Mouse (Mus musculus) adrenal gland, postnatal 14 days (tissue): ENCODE data around the gene Nanp. TPM values are rescaled to one million over a fixed set of nuclear protein-coding genes. Genes with fewer than 3 reads are reported as not detected.

Experiments used
- DNase-seq: peaks from one replicate; pipeline ENCODE4 v3.0.0; 2021; ENCODE audit warnings: mixed read lengths
- long read RNA-seq, 2 experiments: library from polyadenylated mRNA; stranded (forward); transcript quantifications; one replicate each; pipeline ENCODE4 v2.0.0; 2021
- total RNA-seq: library from RNA; stranded (reverse); gene quantifications from 2 replicates; pipeline ENCODE4 v1.2.3, GENCODE M21; 2021

Gene Nanp
- total RNA-seq: 10.8 and 13.4 TPM in 2 replicates
- long read RNA-seq, experiment 1, transcript Nanp-201 (2 exons, 1,394 nt): major isoform, 24 of 24 reads
- long read RNA-seq, experiment 1, partial matches to known transcripts: 0 of 24 reads
- long read RNA-seq, experiment 1, other reads (novel, unspliced or antisense): 0 of 24 reads
- long read RNA-seq, experiment 2, transcript Nanp-201 (2 exons, 1,394 nt): major isoform, 12 of 12 reads
- long read RNA-seq, experiment 2, partial matches to known transcripts: 0 of 12 reads
- long read RNA-seq, experiment 2, other reads (novel, unspliced or antisense): 0 of 12 reads

GRCm38 (mm10) chr2:151039232-151039695 lies at the start of gene Nanp, which contains the start of gene Ninl:
Nanp (minus strand) TSS chr2:151039398.
Ninl (minus strand) TSS chr2:151039382.
- DNase-seq: peak; percentile 96

DNA sequence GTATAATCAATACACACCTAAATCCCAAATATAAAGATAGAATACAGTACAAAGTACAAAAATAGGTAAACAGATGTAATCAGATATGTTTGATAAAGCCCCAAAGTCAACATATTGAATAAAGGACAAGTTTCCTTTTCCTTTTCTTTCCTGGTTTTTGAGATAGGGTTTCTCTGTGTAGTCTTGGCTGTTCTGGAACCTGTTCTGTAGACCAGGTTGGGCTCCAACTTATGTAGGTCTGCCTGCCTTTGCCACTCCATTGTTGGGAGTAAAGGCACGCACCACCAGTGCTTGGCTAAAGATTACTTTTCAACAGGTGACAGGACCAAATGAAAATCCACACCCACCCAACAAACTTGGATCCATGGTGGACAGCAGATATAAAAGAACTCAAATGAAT lies 17.4 kb upstream of the Nanp start:
- no peak for DNase-seq

- no peak for DNase-seq
Measured at GRCm38 (mm10) chr2:151040411-151040810, 1.2 kb upstream of the Nanp start.

DNA sequence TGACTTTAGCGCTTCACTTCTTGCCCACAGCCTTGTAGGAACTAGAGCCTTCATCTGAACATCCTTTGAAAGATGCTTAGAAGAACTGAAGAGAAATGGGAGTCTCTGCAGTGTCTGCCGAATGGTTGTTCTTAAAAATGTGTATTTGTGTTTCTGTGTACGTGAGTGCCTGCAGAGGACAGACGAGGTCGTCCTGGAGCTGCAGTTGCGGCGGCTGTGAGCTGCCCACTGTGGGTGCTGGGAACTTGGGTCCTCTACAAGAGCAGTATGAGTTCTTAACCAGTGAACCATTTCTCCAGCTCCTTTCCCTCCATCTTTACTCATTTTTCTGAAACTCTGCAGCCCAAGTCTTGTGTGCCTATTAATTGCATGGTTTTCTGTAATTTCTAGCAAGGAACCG lies 528 bp upstream of the Nanp start:
- DNase-seq: peak; percentile 19

GRCm38 (mm10) chr2:151038811-151039222 lies 381 bp downstream of the Nanp start:
- DNase-seq: no peak

GRCm38 (mm10) chr2:151037876-151038552 lies 1.2 kb downstream of the Nanp start:
- DNase-seq: no peak

DNA sequence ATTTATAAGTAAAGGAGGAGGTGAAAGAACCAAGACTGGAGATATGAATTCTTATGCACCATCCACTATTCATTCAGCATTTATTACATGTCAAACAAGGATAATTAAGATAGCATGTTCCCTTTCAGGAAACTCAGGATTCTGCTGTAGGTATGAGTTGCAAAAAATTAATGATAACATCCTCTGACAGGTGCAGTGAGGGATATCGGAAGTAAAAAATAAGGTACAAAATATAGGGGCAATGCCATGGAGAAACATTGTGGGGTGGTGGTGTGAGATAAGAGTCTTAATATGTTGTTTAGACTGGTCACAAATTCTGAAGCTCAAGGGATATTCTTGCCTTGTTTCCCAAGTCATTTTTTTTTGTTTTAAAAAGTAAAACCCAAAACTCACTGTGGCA lies 1.9 kb downstream of the Nanp start:
- DNase-seq: no peak

DNA sequence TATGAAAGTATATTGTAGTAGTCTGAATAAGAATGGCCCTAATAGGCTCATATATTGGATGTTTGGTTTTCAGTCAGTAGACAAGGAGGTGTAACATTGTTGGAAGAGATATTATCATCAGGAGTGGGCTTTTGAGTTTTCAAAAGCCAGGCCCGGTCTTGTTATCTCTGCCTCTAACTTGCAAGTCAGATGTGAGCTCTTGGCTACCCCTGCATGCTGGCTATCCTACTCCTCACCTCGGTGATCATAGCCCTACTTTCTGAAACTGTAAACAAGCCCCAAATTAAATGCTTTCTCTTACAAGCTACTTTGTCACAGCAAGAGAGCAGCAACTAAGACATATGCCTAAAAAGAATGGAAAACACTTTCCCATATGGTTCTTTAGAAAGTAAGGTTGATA lies 2.5 kb downstream of the Nanp start:
- no peak for DNase-seq

DNA sequence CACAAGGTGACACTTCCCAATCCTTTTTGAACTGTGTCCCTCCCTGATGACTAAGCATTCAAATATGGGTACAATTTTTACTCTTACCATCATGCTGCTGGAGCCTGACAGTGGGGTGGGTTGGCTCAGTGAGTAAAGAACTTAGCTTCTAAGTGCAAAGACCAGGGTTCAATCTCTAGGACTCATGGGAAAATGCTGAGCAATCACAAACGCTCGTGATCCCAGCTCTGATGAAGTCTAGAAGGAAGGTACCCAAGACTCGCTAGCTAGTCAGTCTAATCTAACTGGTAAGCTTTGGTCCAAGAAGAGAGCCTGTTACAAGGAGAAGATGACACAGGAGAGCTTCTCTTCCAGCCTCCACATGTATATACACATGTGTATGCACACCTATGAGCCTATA lies 4.8 kb downstream of the Nanp start:
- DNase-seq: no peak

- no peak for DNase-seq
Measured at GRCm38 (mm10) chr2:151021158-151021557, 18.0 kb downstream of the Nanp start.

- no peak for DNase-seq
Measured at GRCm38 (mm10) chr2:151015316-151015715, 23.9 kb downstream of the Nanp start.

- no peak for DNase-seq
Measured at GRCm38 (mm10) chr2:151011273-151011672, 27.9 kb downstream of the Nanp start.

DNA sequence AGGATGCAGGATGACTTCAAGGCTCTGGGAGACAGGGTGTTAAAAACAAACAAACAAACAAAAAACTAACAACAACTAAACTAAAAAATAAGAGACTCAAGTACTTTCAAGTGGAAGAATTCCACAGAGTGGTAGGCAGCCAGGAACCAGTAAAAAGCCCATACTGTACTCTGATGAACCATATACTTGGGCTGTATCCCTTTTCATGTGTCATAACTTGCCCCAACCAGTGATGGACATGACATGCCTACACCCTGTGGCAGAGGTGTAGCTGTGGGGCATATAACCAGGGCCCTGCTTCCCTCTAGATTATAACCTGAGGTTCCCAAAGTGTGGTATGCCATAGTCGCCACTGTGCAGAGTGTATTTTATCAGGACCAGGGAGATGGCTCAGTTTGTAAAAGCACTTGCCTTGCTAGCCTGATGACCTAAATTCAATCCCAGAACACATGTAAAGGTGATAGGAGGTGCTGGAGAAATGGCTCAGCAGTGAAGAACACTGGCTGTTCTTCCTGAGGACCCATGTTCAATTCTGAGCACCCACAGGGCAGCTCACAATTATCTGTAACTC lies 29.6 kb downstream of the Nanp start:
- DNase-seq: no peak

- peak; percentile 91 for DNase-seq
Measured at GRCm38 (mm10) chr2:151008939-151009509, 30.2 kb downstream of the Nanp start.

- DNase-seq: peak; percentile 60
Measured at GRCm38 (mm10) chr2:151008517-151008932, 30.7 kb downstream of the Nanp start.

DNA sequence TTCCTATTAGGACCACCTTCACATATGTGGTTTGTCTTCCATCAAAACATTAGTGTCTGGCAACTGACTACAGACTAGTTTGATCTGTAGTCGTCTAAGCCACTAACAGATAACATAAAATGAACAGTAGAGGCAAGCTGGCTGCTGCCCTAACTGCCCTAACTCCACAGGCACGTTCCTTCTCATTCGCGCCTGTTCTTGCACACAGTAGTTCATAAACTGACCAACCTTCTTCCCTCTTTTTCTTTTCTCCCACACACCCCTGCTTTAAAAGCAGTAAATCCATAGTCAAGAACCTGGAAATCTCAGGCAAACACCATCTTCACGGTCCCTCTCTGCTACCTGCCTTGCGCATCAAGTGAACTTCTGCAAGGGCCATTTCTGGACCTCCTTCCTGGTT lies 31.2 kb downstream of the Nanp start:
- no peak for DNase-seq

- peak; percentile 80 for DNase-seq
Measured at GRCm38 (mm10) chr2:151006281-151006945, 32.8 kb downstream of the Nanp start.

DNA sequence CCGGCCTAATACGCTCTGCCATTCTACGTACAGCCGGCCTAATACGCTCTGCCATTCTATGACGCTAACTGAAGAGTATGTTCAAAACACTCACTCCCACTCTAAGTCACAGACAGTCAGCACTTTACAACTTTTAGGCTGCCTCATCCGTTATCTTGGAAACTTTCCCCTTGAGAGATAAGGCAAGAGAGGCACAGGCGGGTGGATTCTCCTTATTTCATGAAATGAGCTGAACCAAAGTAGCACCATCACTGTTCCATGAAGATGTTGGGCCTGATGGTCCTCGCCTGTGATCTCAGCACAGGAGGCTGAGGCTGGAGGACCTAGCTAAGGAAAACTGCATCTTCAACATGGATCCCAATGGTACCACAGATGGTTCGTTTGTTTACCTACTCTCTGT lies 34.8 kb downstream of the Nanp start:
- no peak for DNase-seq

GRCm38 (mm10) chr2:151003796-151004195 lies 35.4 kb downstream of the Nanp start:
- no peak for DNase-seq

DNA sequence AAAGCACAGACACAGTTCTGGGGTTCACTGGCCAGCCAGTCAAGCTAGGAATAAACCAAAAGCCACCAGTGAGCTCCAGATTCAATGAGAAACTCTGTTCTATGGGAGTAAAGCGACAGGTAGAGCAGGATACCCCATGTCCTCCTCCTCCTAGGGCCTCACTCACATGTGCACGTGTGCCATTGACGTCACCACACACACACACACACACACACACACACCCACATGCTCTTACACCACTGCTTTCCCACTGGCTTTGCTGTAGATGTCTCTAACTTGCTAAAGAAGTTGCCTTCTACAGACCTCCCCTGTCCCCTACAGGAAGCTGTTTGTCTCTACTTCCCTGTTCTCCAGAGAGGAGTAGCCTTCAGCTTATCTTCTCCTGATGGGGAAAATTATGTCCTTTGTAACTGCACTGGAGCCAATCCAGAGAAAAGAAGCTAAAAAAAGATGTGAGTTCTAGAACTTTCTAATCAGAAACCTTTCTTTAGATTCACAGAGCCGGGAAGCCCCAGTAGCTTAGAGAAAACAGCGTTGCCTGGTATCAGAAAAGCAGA lies 37.5 kb downstream of the Nanp start:
- DNase-seq: no peak

DNA sequence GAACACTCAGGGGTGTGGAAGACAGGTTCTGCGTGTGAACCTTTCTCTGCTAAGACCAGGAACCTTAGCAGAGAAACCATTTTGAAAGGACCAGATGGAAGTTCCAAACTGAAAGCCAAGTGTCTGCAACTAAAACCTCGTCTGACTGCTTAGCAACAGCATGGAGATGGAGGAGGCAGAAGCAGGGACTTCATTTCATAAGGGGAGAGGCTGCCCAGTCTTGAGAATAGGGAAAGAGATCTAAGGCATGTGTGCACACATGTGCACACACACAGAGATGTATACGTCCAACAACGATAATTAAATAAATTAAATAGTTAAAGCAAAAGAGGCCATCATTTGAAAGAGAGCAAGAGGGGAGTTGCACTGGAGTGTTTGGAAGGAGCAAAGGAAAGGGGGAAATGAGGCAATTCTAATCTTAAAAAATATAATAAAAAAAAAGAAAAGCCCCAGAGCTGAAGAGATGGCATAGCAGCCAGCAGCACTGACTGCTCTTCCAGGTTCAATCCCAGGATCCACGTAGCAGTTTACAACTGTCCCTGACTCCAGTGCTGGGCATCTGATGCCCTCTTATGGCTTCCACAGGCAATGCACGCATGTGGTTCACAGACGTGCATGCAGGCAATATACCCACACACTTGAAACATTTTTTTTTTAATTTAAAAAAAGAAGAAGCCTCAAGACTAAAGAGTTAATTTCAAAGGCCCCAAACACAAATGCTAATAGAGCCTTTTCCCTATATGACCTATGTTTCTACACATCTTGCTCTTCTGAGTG lies 38.6 kb downstream of the Nanp start:
- peak; percentile 75 for DNase-seq
